Mouse (Mus musculus): Measurements from ENCODE around the gene Rin1. TPM values are rescaled to one million over a fixed set of nuclear protein-coding genes. Genes with fewer than 3 reads are reported as not detected.

Rin1 gene
- total and polyA plus RNA-seq, 3 experiments = 0.13 to 0.89 (median 0.47) TPM

- H3K4me1 ChIP-seq (ENCODE audit: control insufficient read depth in 1 of 2, insufficient read depth in 2 of 2) = peaks cover 5 to 11% of the 10 kb centered on the region in 2 experiments; a peak in 3 of 4 replicates
- H3K79me2 ChIP-seq (replicated peaks; ENCODE audit: control insufficient read depth, extremely low read depth, insufficient read depth, poor library complexity, severe bottlenecking) = no peaks in the 10 kb centered on the region
- dilution Hi-C loops (cut with MboI; ENCODE audit: extremely low pct_ligation_motif_present, extremely low pct_unique_long_range_greater_than_20kb, low sequenced_read_pairs) (no loop called here), in situ Hi-C loops (cut with MboI; ENCODE audit: low pct_ligation_motif_present, low pct_unique_long_range_greater_than_20kb, low sequenced_read_pairs) (no loop called here)
- no peak overlapping the region for H3K9ac ChIP-seq (ENCODE audit: insufficient read depth, low read depth)
- no peak overlapping the region for H3K4me3 ChIP-seq (replicated peaks in 1 of 3; ENCODE audit: low read depth in 2 of 3, low read length in 2 of 3, poor library complexity in 1 of 3)
- H3K9me3 ChIP-seq (replicated peaks; ENCODE audit: low read length) = no peaks in the 10 kb centered on the region
- no peak for DNase-seq (ENCODE audit: extremely low read depth)
- TF ChIP-seq JUND (conservative IDR thresholded peaks at IDR 0.05; ENCODE audit: low read depth, low read length) (no peak), ZKSCAN1 (IDR thresholded peaks at IDR 0.05; ENCODE audit: borderline replicate concordance, low read depth, low read length) (no peak), MEF2A (IDR thresholded peaks at IDR 0.05; ENCODE audit: borderline replicate concordance, low read depth, low read length) (no peak), GABPA (IDR thresholded peaks at IDR 0.05; ENCODE audit: insufficient replicate concordance, low read depth, low read length) (no peak), TCF12 (IDR thresholded peaks at IDR 0.05; ENCODE audit: low read depth, low read length) (no peak), USF1 (IDR thresholded peaks at IDR 0.05; ENCODE audit: low read depth, low read length) (no peak), HCFC1 (IDR thresholded peaks at IDR 0.05; ENCODE audit: low read depth, low read length) (no peak), CHD1 (IDR thresholded peaks at IDR 0.05; ENCODE audit: low read depth, low read length) (no peak), CTCF (conservative IDR thresholded peaks at IDR 0.05 in 1 of 2, IDR thresholded peaks at IDR 0.05 in 1 of 2; ENCODE audit: low read depth in 2 of 2, low read length in 2 of 2) (no peak)
- no peak overlapping the region for H3K4me2 ChIP-seq (ENCODE audit: insufficient read depth, low read depth, poor library complexity, severe bottlenecking)
- peaks cover 40% of the 10 kb centered on the region for H3K27me3 ChIP-seq (replicated peaks)
- no peak overlapping the region for H3K27ac ChIP-seq (ENCODE audit: insufficient read depth, low read depth)
- H3K36me3 ChIP-seq (replicated peaks in 1 of 2; ENCODE audit: control insufficient read depth in 1 of 2, insufficient read depth in 1 of 2, low read length in 1 of 2) = peaks cover 0 to 4% of the 10 kb centered on the region in 2 experiments
These were observed 10.4 kb downstream of the Rin1 start for GRCm38 (mm10) chr19:5060365-5061330.

GRCm38 (mm10) chr19:5062041-5062440, 11.8 kb downstream of the Rin1 start:
- peaks cover 5 to 11% of the 10 kb centered on the region in 2 experiments; a peak in 3 of 4 replicates for H3K4me1 ChIP-seq (ENCODE audit: control insufficient read depth in 1 of 2, insufficient read depth in 2 of 2)
- dilution Hi-C loops (cut with MboI; ENCODE audit: extremely low pct_ligation_motif_present, extremely low pct_unique_long_range_greater_than_20kb, low sequenced_read_pairs) (no loop called here), in situ Hi-C loops (cut with MboI; ENCODE audit: low pct_ligation_motif_present, low pct_unique_long_range_greater_than_20kb, low sequenced_read_pairs) (no loop called here)

More at GRCm38 (mm10) chr19:5062041-5062440, 11.8 kb downstream of the Rin1 start:
- Histone ChIP-seq H3K27ac (ENCODE audit: insufficient read depth, low read depth) (no peak overlapping the region), H3K27me3 (replicated peaks) (peaks cover 49% of the 10 kb centered on the region), H3K4me3 (replicated peaks in 1 of 3; ENCODE audit: low read depth in 2 of 3, low read length in 2 of 3, poor library complexity in 1 of 3) (no peak overlapping the region), H3K36me3 (replicated peaks in 1 of 2; ENCODE audit: control insufficient read depth in 1 of 2, insufficient read depth in 1 of 2, low read length in 1 of 2) (peaks cover 0 to 3% of the 10 kb centered on the region in 2 experiments), H3K9me3 (replicated peaks; ENCODE audit: low read length) (no peaks in the 10 kb centered on the region), H3K79me2 (replicated peaks; ENCODE audit: control insufficient read depth, extremely low read depth, insufficient read depth, poor library complexity, severe bottlenecking) (no peaks in the 10 kb centered on the region), H3K4me2 (ENCODE audit: insufficient read depth, low read depth, poor library complexity, severe bottlenecking) (no peak overlapping the region), H3K9ac (ENCODE audit: insufficient read depth, low read depth) (no peak overlapping the region)
- no peak for DNase-seq (ENCODE audit: extremely low read depth)
- no peak for TF ChIP-seq JUN (IDR thresholded peaks at IDR 0.05; ENCODE audit: insufficient read depth, low read depth, low read length)
- no peak for TF ChIP-seq KAT2A (IDR thresholded peaks at IDR 0.05; ENCODE audit: insufficient replicate concordance, low read length)
- TF ChIP-seq MYC (IDR thresholded peaks at IDR 0.05; ENCODE audit: low read depth, low read length) = no peak
- no peak for TF ChIP-seq NELFE (IDR thresholded peaks at IDR 0.05; ENCODE audit: low read depth, low read length)
- no peak for TF ChIP-seq POLR2A (IDR thresholded peaks at IDR 0.05; ENCODE audit: low read depth, low read length)
- no peak for TF ChIP-seq MEF2A (IDR thresholded peaks at IDR 0.05; ENCODE audit: borderline replicate concordance, low read depth, low read length)
- TF ChIP-seq IRF4 (IDR thresholded peaks at IDR 0.05; ENCODE audit: low read depth, low read length) = no peak
- no peak for TF ChIP-seq ELF1 (IDR thresholded peaks at IDR 0.05; ENCODE audit: low read depth, low read length)
- no peak for TF ChIP-seq MXI1 (IDR thresholded peaks at IDR 0.05; ENCODE audit: low read depth, low read length)
- no peak for TF ChIP-seq NRF1 (IDR thresholded peaks at IDR 0.05; ENCODE audit: low read depth, low read length)
- no peak for TF ChIP-seq TBP (conservative IDR thresholded peaks at IDR 0.05; ENCODE audit: low read depth, low read length)
- no peak for TF ChIP-seq ETS1 (conservative IDR thresholded peaks at IDR 0.05; ENCODE audit: low read depth, low read length)
- TF ChIP-seq RCOR1 (conservative IDR thresholded peaks at IDR 0.05; ENCODE audit: low read depth, low read length) = no peak
- no peak for TF ChIP-seq EP300 (IDR thresholded peaks at IDR 0.05; ENCODE audit: low read length)
- TF ChIP-seq ZMIZ1 (IDR thresholded peaks at IDR 0.05; ENCODE audit: low read depth, low read length) = no peak
- no peak for TF ChIP-seq MAFK (IDR thresholded peaks at IDR 0.05; ENCODE audit: insufficient replicate concordance, low read length)

Measured in CH12.LX (cell line).